Mouse (Mus musculus) erythroblast, embryonic 14.5 days (primary cell): Measurements from ENCODE around the gene Cemip.

ENCODE experiments used
- GATA1 ChIP-seq: IDR thresholded peaks from 2 replicates; pipeline ENCODE4 v1.6.1; 2012; ENCODE audit warnings: low read length, inconsistent platforms, mixed read lengths
- TAL1 ChIP-seq: IDR thresholded peaks from 3 replicates; pipeline ENCODE4 v1.6.1; 2012; ENCODE audit warnings: low read length, inconsistent platforms, mixed read lengths

DNA sequence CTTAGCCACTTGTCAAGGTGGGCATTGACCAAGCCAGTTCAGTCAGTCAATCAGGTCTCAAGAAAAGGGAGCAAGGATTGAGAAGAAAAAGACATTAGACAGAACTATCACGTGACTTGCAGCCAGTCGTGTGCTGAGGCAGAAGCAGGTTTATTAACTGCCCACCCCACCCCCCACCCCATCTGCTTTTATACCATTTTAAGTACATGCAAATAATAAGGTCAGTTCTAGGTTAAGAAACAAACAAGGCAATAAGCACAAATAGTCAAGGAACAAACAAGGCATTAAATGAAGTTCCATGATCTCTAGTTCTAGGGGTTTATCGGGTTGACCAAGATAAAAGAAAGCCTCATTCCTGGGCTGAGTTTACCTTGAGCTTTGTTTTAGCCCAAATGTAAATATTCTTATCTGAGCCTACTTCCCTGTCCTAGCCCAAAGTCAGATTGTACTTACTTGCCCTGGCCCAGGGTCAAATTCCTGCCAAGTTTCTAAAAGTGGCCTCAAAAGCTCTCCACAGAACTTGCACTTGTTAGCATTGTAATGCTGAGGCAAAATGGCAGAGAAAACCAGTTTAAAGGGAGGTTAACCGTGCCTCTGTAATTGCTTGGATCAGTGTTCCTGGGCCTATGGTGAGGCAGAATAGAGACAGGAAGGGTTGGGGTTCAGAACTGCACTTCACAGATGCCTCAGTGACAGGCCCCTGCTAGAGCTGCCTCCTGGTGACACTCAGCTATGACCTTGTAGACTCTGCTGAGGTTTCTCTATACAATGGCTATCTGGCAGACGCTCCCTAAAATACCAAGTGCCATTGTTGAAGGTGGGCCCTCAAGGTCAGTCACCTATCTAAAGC lies 183.8 kb downstream of the Cemip start:
- TF ChIP-seq GATA1 (no peak), TAL1 (no peak)
